Mouse (Mus musculus): ENCODE results near the gene A930033H14Rik. TPM values are rescaled to one million over a fixed set of nuclear protein-coding genes. Genes with fewer than 3 reads are reported as not detected.

A930033H14Rik gene
- total RNA-seq, 2 experiments from 2014 or later, result 6.2 to 8.3 TPM

GRCm38 (mm10) chr10:69237781-69238180, 24.9 kb upstream of the A930033H14Rik start:
- DNase-seq (ENCODE audit: low spot score in 2 of 2), result no peak

- no peak for DNase-seq (ENCODE audit: low spot score in 2 of 2)
Measured at GRCm38 (mm10) chr10:69237185-69237584, 24.3 kb upstream of the A930033H14Rik start.

GRCm38 (mm10) chr10:69225951-69226350, 13.1 kb upstream of the A930033H14Rik start:
- no peak for DNase-seq (ENCODE audit: low spot score in 2 of 2)

- no peak for DNase-seq (ENCODE audit: low spot score in 2 of 2)
Measured at GRCm38 (mm10) chr10:69225471-69225870, 12.6 kb upstream of the A930033H14Rik start.

GRCm38 (mm10) chr10:69224276-69224675, 11.4 kb upstream of the A930033H14Rik start:
- no peak for DNase-seq (ENCODE audit: low spot score in 2 of 2)

- no peak for DNase-seq (ENCODE audit: low spot score in 2 of 2)
Measured at GRCm38 (mm10) chr10:69223232-69223631, 10.3 kb upstream of the A930033H14Rik start.

- DNase-seq (ENCODE audit: low spot score in 2 of 2), result no peak
Measured at GRCm38 (mm10) chr10:69221955-69222354, 9.1 kb upstream of the A930033H14Rik start.

GRCm38 (mm10) chr10:69221148-69221547, 8.2 kb upstream of the A930033H14Rik start:
- DNase-seq (ENCODE audit: low spot score in 2 of 2), result no peak

GRCm38 (mm10) chr10:69220296-69220695, 7.4 kb upstream of the A930033H14Rik start:
- no peak for DNase-seq (ENCODE audit: low spot score in 2 of 2)

GRCm38 (mm10) chr10:69219289-69219626, 6.4 kb upstream of the A930033H14Rik start:
- no peak for DNase-seq (ENCODE audit: low spot score in 2 of 2)

- no peak for DNase-seq (ENCODE audit: low spot score in 2 of 2)
Measured at GRCm38 (mm10) chr10:69218458-69219288, 5.8 kb upstream of the A930033H14Rik start.

GRCm38 (mm10) chr10:69217127-69217690, 4.3 kb upstream of the A930033H14Rik start:
- no peak for DNase-seq (ENCODE audit: low spot score in 2 of 2)

- DNase-seq (ENCODE audit: low spot score in 2 of 2), result no peak
Measured at GRCm38 (mm10) chr10:69213986-69214385, 1.1 kb upstream of the A930033H14Rik start.

GRCm38 (mm10) chr10:69213451-69213877, 566 bp upstream of the A930033H14Rik start:
- no peak for DNase-seq (ENCODE audit: low spot score in 2 of 2)

GRCm38 (mm10) chr10:69211976-69212375, 922 bp downstream of the A930033H14Rik start:
- peak in 1 of 2 experiments; percentile 63 for DNase-seq (ENCODE audit: low spot score in 2 of 2)

- DNase-seq (ENCODE audit: low spot score in 2 of 2), result no peak
Measured at GRCm38 (mm10) chr10:69211560-69211959, 1.3 kb downstream of the A930033H14Rik start.

- no peak for DNase-seq (ENCODE audit: low spot score in 2 of 2)
Measured at GRCm38 (mm10) chr10:69210659-69211058, 2.2 kb downstream of the A930033H14Rik start.

GRCm38 (mm10) chr10:69210006-69210405, 2.9 kb downstream of the A930033H14Rik start:
- no peak for DNase-seq (ENCODE audit: low spot score in 2 of 2)

- no peak for DNase-seq (ENCODE audit: low spot score in 2 of 2)
Measured at GRCm38 (mm10) chr10:69208705-69209104, 4.2 kb downstream of the A930033H14Rik start.

- peak; percentile 60 to 80 for DNase-seq (ENCODE audit: low spot score in 2 of 2)
Measured at GRCm38 (mm10) chr10:69207981-69208630, 4.8 kb downstream of the A930033H14Rik start.

GRCm38 (mm10) chr10:69207481-69207880, 5.4 kb downstream of the A930033H14Rik start:
- DNase-seq (ENCODE audit: low spot score in 2 of 2), result no peak

- no peak for DNase-seq (ENCODE audit: low spot score in 2 of 2)
Measured at GRCm38 (mm10) chr10:69206081-69206480, 6.8 kb downstream of the A930033H14Rik start.
